In genomic region chr13:34859406-34859805, GRCm38 (mm10) we compare ENCODE assay signal across 20 mouse cellular contexts. TPM values are rescaled to one million over a fixed set of nuclear protein-coding genes. Genes with fewer than 3 reads are reported as not detected.
DNase-seq lines count a peak whose midpoint lies in the region; ATAC-seq and TF ChIP-seq lines count a peak whose summit lies in the region.
"Had no signal": no experiment of that assay in that cellular context is flagged by ENCODE, and none has a peak within 500 bp of the region (broad histone marks: within the 10 kb centered on the region; RNA-seq: fewer than 3 reads in every experiment).

No protein-coding gene starts in this region.

- H3K4me2 ChIP-seq in forebrain, embryonic 14.5 days (ENCODE audit: low read length) = no peak overlapping the region
- H3K4me2 ChIP-seq: forebrain, embryonic 13.5 days; limb, embryonic 13.5 days; liver, embryonic 15.5 days; midbrain, embryonic 15.5 days had no signal

- WGBS in kidney, adult 2 months = 69% methylated on average over 5 of the region's 5 CpGs
- 87% methylated on average over 5 of the region's 5 CpGs for WGBS in forebrain, embryonic 14.5 days
- WGBS in forebrain, embryonic 10.5 days = 92% methylated on average over 5 of the region's 5 CpGs

- H3K9me3 ChIP-seq in forebrain, embryonic 14.5 days (replicated peaks; ENCODE audit: control insufficient read depth, low read length) = peaks cover under 1% of the 10 kb centered on the region; the same call in 1 of the 2 replicates
- H3K9me3 ChIP-seq in forebrain, embryonic 10.5 days = peaks cover 13% of the 10 kb centered on the region; the same call in 1 of the 2 replicates

- H3K4me1 ChIP-seq in kidney, adult 2 months (ENCODE audit: control insufficient read depth, insufficient read depth, low read length) = no peaks in the 10 kb centered on the region
- H3K4me1 ChIP-seq in forebrain, embryonic 14.5 days (ENCODE audit: control insufficient read depth, insufficient read depth, low read length) = no peaks in the 10 kb centered on the region
- no peaks in the 10 kb centered on the region for H3K4me1 ChIP-seq in forebrain, embryonic 10.5 days
- H3K4me1 ChIP-seq: forebrain, embryonic 13.5 days; limb, embryonic 13.5 days; midbrain, embryonic 15.5 days had no signal

- H3K36me3 ChIP-seq in kidney, adult 2 months (ENCODE audit: control insufficient read depth, insufficient read depth, low read length) = no peaks in the 10 kb centered on the region
- no peaks in the 10 kb centered on the region for H3K36me3 ChIP-seq in forebrain, embryonic 14.5 days (ENCODE audit: control insufficient read depth, insufficient read depth, low read length)
- H3K36me3 ChIP-seq in forebrain, embryonic 10.5 days (replicated peaks) = no peaks in the 10 kb centered on the region
- H3K36me3 ChIP-seq: limb, embryonic 13.5 days; liver, embryonic 15.5 days; midbrain, embryonic 15.5 days had no signal

- ATAC-seq in forebrain, embryonic 14.5 days = no peak
- ATAC-seq: forebrain, embryonic 13.5 days; midbrain, embryonic 15.5 days had no signal

- no peak for TF ChIP-seq CTCF in kidney, adult 2 months (conservative IDR thresholded peaks at IDR 0.05; ENCODE audit: insufficient read depth, insufficient read length, low read depth, low read length)

- H3K9ac ChIP-seq in forebrain, embryonic 14.5 days (ENCODE audit: low read length) = no peak overlapping the region
- H3K9ac ChIP-seq: forebrain, embryonic 13.5 days; limb, embryonic 13.5 days; liver, embryonic 15.5 days; midbrain, embryonic 15.5 days had no signal

- peak; percentile 14 for DNase-seq in kidney, adult 2 months
- DNase-seq in kidney, postnatal 10 days = no peak
- DNase-seq in ZHBTc4 (ENCODE audit: low read depth, low spot score) = peak; percentile 29
- peak; percentile 12 to 16 for DNase-seq in layer of hippocampus, postnatal 36 days
- DNase-seq in right cerebral cortex, postnatal 25 days = peak; percentile 40
- no peak for DNase-seq in forebrain, embryonic 14.5 days (ENCODE audit: low spot score)
- DNase-seq in embryo, embryonic 11 days = no peak
- no peak for DNase-seq in forebrain, embryonic 10.5 days (ENCODE audit: extremely low spot score, low spot score)
- DNase-seq: cerebellum, adult 9-11 months; gastrocnemius, postnatal 10 days; kidney, adult 9 months; kidney, postnatal 4 days; lung, postnatal 10 days; retina, postnatal 1 day; thymus, postnatal 36 days had no signal

- H3K27ac ChIP-seq in kidney, adult 2 months (ENCODE audit: insufficient read depth, low read depth, low read length) = no peak overlapping the region
- H3K27ac ChIP-seq in forebrain, embryonic 14.5 days (ENCODE audit: low read depth, low read length) = no peak overlapping the region
- H3K27ac ChIP-seq in forebrain, embryonic 10.5 days = no peak overlapping the region
- H3K27ac ChIP-seq: forebrain, embryonic 13.5 days; limb, embryonic 13.5 days; liver, embryonic 15.5 days; midbrain, embryonic 15.5 days had no signal

- no peaks in the 10 kb centered on the region for H3K27me3 ChIP-seq in kidney, adult 2 months (replicated peaks; ENCODE audit: control insufficient read depth, insufficient read depth, low read length)
- H3K27me3 ChIP-seq in forebrain, embryonic 14.5 days (replicated peaks; ENCODE audit: control insufficient read depth, insufficient read depth, low read length) = no peaks in the 10 kb centered on the region
- H3K27me3 ChIP-seq in forebrain, embryonic 10.5 days (ENCODE audit: poor library complexity, severe bottlenecking) = no peaks in the 10 kb centered on the region
- H3K27me3 ChIP-seq: CH12.LX; forebrain, embryonic 13.5 days; limb, embryonic 13.5 days; liver, embryonic 15.5 days; midbrain, embryonic 15.5 days had no signal

- TF ChIP-seq POLR2A in kidney, adult 2 months (IDR thresholded peaks at IDR 0.05; ENCODE audit: low read depth, low read length) = no peak

- H3K4me3 ChIP-seq in kidney, adult 2 months (ENCODE audit: insufficient read depth, low read depth, low read length) = no peak overlapping the region
- H3K4me3 ChIP-seq in forebrain, embryonic 14.5 days (ENCODE audit: low read depth, low read length) = no peak overlapping the region
- no peak overlapping the region for H3K4me3 ChIP-seq in forebrain, embryonic 10.5 days
- H3K4me3 ChIP-seq: forebrain, embryonic 13.5 days; limb, embryonic 13.5 days; liver, embryonic 15.5 days; midbrain, embryonic 15.5 days had no signal

RNA-seq across cellular contexts. Expression of gene Prpf4b, which starts 15.7 kb away (rescaled TPM):
- 10.3 and 15.3 TPM in 2 replicates for polyA plus RNA-seq in kidney, adult 2 months (2012; rRNA removed)
- 100 to 1,000 TPM in 1 of 2 experiments, 10 to 100 TPM in 1; 88.7 to 116 TPM for total RNA-seq in layer of hippocampus, postnatal 36 days (2021)
- polyA plus RNA-seq in forebrain, embryonic 14.5 days (2014; fragmentation: Nextera tagmentation; extraction: Ambion mirVana) = 64.6 and 74.8 TPM in 2 replicates
- polyA plus RNA-seq in forebrain, embryonic 10.5 days (2016; fragmentation: Nextera tagmentation; extraction: Ambion mirVana) = 69.7 and 76.1 TPM in 2 replicates

Comparison
In these comparisons a context has a peak if more than half of its experiments do, and no peak if none do; other contexts are left out.
1. DNase-seq: peak in kidney, adult 2 months (single experiment), ZHBTc4 (single experiment), layer of hippocampus, postnatal 36 days (2 of 2) and right cerebral cortex, postnatal 25 days (single experiment); none in kidney, postnatal 10 days (single experiment), forebrain, embryonic 14.5 days (single experiment), embryo, embryonic 11 days (single experiment) and forebrain, embryonic 10.5 days (single experiment).